Mouse (Mus musculus) ES-Bruce4 (cell line): ENCODE measurements at regions not wholly inside any gene's neighbourhood (a gene's known extent, or its start where the extent isn't known, plus 50 kb on each side); places are given as distances from the start of the nearest gene placed in this dataset.

ENCODE experiments used
- CTCF ChIP-seq: IDR thresholded peaks from one replicate; pipeline ENCODE4 v1.8.1; 2011; ENCODE audit warnings: low read depth, low read length
- POLR2A ChIP-seq: IDR thresholded peaks from one replicate; pipeline ENCODE4 v1.8.1; 2011; ENCODE audit warnings: low read length; ENCODE audit not compliant: insufficient read depth

GRCm38 (mm10) chr3:8142190-8142589 is 1467.7 kb downstream of the Zfp704 start:
- no peak for TF ChIP-seq CTCF
- TF ChIP-seq POLR2A = no peak
